Mouse (Mus musculus): ENCODE data around the gene Fahd1.

Gene Fahd1

DNA sequence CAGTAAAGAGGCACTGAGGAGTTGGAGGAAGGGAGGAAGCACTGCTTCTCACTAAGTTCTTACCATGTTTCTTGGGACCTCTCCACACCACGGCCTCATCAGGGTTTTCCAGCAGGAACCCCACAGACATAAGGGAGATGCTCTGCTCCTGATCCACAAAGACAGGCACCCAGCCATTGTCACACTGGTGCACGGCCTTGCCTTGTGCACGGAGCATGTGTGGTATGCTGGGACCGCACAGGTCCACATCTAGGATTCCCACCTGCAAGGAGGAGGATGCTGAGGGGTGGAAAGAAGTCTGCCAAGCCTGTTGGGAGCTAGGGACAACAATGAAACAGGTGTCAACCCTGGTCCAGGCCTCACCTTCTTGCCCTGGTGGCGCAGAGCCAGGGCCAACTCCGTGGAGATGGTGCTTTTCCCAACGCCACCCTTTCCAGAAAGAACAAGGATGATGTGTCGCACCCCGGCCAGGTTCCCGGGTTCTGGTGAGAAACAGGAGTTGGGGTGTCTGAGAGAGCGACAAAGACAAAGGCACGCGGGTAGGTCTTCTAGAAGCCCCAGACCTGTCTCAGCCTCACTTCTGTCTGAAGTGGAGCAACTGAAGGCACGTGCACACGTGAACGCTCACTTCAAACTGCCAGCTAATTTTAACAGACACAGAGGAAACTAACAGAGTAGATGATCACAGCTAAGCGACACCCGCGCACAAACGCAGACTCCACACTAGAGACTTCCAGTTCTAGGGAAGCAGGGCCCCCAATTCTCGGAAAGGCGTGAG lies 35.4 kb upstream of the Fahd1 start:
- no peak for DNase-seq (ENCODE audit: low spot score in 2 of 2)

DNA sequence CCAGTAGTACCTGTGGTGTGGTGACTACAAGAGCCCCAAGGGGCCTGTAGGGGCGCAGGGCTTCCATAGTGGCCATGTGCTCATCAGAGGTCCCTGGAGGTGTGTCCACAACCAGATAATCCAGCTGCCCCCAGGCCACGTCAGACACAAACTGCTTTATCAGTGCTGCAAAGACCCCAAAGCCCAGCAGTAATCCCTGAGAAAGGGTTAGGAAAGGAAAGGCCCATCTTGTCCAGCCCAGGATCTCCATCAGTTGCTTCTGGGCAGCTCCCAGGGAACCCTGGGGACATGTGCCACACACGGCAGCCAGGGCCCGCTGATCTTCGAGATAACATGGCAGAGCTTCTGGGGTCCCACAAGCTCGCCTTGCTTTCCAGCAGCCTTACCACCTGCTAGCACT lies 34.2 kb upstream of the Fahd1 start:
- no peak for DNase-seq (ENCODE audit: low spot score in 2 of 2)

DNA sequence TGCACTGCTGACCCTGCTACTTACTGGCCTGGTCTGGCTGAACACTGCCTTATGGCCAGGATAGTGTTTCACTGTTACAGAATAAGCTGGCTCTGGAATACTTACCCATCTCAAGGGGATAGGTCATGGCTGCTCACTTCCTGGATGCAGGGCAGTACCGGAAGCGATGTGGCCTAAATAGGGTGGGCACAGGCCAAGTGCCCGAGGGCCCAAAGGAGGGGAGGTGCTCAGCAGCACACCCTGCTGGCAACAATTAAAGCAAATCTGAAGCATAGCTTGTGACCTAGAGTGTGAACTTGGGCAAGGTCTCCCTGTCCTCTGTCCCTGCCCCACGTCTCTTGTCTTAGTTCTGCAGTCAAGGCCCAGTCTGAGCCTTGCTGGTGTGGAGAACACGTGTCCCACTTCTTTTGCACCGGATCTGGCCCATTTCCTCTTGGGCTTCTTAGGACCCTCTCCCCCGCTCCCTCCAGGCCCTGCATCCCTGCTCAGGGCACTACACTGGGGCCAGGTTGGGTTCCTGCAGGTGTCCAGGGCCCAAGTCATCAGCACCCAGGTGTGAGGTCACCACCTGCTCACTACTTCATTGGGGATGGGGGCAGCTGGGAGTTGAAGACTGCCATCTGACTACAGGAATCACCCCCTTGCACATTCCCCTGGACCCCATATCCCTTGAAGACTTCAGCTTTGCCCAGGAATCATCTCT lies 31.7 kb upstream of the Fahd1 start:
- no peak for DNase-seq (ENCODE audit: low spot score in 2 of 2)

DNA sequence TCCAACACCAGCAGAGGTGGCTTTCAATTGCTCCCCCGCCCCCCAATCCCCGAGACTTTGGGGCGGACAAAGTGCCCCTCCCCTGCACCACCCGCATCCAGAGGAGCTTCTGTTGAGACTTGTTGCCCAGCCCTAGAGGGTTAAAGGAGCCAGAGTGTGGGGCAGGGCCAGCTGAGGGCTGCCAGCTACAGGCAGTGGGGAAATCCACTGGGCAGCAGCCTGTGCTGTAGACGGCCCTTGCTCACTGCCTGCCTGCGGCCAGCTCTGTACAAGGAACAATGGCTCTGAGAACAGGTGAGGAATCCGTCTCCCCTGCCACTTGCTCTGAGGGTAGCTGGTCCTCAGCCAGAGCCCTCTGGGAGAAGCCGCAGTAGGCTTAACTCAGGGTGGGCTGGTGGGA lies 28.4 kb upstream of the Fahd1 start:
- no peak for DNase-seq (ENCODE audit: low spot score in 2 of 2)

DNA sequence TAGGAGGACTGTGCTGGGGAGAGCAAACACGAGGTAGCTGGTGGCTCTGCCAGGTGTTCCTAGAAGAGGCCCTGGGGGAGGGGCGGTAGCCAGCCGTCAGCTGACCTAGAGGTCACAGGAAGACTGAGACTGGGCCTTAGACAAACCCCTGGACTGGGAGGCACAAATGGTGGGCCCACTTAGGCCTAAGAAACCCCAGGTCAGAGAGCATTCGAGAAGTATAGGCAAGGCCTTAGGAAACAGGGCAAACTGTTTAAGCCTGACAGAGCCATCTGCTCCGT lies 27.9 kb upstream of the Fahd1 start:
- DNase-seq (ENCODE audit: low spot score in 2 of 2), result no peak

DNA sequence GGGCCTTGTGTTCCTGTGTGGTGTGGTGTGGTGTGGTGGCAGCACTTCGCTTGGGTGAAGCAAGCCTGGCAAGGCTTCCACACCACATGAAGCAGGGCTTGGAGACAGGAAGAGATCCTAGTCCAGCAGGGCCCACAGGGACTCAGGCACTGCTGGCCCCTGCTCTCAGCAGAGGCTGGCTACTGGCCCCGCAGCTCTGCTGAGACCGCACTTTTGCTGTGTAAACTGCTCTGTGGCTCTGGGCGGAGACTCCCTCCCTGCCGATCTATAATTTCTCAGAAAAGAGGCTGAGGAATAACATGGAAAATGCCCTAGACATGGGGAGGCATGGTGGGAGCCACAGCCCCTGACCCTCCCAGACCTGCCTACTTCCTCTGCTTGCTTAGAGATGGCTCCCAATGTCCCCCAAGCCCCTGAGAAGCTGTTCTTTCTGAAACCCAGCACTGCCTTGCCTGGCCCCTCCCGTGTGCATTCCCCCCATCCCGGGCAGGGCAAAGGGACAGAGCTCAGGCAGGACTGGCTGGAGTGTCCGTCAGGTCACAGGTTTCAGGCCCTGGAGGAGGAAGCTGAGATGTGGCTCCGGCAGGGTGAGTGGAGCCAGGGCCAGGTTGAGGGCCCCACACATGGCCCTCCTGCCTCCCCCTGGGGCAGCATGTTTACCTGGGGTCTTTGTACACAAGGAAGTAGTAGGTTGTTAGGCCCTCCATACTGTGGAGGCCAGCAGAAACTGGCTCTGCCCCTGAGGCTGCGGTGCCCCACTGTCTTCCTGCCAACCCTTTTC lies 27.4 kb upstream of the Fahd1 start:
- no peak for DNase-seq (ENCODE audit: low spot score in 2 of 2)

DNA sequence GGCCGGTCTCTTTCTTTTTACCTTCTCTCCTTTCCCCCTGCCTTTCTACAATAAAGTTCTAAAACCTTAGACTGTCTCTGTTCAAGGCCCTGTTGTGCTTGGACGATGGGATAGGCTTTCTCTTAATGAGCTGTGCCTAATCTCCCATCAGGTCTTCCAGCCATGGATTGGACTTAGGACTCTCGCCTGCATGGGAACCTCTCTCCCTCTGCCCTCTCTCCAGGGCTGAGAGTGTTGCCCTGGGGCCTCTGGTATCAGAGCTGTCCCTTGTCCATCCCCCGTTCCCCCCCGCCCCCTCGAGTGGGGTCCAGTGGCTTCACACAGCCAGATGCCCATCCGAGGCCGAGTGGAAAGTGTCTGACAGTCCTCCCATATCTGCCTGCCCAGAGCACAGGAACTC lies 24.8 kb upstream of the Fahd1 start:
- DNase-seq (ENCODE audit: low spot score in 2 of 2), result no peak

DNA sequence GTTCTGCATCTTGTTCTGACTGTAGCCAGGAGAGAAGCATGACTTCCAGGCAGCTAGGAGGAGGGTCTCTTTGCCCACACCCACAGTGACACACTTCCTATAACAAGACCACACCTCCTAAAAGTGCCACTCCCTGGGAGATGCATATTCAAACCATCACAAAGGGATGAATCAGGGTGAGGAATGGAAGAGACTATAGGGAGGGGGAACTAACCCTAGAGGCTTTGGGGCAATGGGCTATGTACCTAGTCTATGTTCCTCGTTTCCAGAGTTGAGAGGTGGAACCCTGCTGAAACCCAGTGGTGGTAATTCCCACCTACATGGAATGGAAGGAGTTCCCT lies 24.2 kb upstream of the Fahd1 start:
- no peak for DNase-seq (ENCODE audit: low spot score in 2 of 2)

DNA sequence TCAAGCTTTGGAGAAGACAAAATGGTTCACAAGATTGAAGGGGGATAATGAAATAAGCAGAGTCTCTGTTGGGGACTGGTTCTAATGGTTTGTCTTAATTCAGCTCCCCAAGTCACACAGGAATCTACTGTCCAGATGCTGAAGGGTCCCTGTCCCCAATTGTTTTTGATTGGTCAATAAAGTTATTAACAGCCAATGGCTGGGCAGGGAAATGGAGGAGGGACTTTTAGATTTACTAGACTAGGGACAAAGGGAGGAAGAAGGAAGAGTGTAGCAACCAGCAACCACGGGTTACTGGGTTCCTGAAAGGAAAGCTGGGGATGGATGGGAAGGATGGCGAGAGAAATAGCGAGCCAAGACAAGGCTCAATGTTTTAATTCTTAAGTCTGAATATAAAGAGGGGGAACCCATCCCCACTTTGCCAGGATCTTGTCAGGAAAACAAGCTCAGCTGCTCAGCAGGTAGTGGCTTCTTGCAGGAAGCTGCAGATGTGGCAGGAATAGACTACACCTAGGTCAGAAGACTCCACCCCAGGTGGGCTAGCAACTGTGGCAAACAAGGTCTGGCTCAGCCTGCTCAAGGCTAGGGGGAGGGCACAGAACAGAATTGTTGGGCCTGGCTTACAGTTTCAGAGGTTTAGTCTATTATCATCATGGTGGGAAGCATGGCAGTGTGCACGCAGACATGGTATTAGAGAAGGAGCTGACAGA lies 23.7 kb upstream of the Fahd1 start:
- DNase-seq (ENCODE audit: low spot score in 2 of 2), result no peak

DNA sequence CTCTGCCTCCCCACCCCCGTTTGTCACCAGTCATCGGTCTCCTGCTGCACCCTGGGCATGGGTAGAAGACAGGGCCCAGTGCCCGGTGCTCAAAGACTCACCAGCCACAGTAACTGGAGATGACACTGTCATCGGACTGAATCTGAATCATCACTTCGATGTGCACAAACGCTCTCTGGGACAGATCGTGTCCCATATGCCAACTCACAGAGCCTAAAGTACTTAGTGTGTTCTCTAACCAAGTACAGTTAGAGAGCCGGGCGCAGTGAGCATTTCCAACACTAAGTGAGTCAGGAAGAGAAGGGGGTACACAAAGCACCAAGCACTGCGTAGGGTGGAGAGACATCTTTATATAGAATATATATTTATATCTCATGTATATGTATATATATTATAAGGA lies 17.8 kb upstream of the Fahd1 start:
- peak in 1 of 2 experiments; percentile 52 for DNase-seq (ENCODE audit: low spot score in 2 of 2)

DNA sequence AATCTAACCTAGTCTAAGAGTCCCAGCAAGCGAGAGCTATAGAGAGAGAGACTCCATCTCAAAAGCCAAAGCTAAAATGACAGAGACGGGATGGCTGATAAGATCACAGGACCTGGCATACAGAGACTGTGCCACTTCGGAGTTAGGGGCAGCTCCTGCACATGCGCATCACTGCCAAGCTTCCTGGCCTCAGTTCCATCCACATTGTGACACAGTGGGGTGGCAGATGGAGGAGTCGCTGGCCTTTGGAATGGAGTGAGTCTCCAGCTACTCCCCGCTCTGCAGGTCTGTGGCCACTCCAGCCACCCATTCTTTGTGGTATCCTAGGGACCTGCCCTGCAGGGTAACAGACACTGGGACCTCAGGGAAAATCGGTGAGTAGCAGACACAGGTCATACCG lies 15.6 kb upstream of the Fahd1 start, which contains the start of gene Igfals:
Gene Igfals, plus strand, starts transcription at position 222 of the 400 bp plus-strand sequence.
- no peak for DNase-seq (ENCODE audit: low spot score in 2 of 2)

DNA sequence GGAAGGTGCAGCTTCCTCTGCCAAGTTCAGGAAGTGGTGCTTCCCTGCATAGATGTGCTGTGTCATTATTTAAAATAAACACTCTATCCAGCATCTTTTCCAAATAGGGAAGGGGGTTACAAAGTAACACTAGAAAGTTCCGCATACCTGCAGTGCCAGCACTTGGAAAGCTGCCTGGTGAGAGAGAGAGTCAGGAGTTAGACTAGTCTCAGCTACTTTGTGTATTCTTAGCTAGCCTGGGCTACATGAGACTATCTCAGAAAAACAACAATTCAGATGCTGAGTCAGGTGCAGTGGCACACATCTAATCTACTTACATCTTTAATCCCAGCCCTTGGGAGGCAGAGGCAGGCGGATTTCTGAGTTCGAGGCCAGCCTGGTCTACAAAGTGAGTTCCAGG lies 11.6 kb upstream of the Fahd1 start:
- DNase-seq (ENCODE audit: low spot score in 2 of 2), result no peak

DNA sequence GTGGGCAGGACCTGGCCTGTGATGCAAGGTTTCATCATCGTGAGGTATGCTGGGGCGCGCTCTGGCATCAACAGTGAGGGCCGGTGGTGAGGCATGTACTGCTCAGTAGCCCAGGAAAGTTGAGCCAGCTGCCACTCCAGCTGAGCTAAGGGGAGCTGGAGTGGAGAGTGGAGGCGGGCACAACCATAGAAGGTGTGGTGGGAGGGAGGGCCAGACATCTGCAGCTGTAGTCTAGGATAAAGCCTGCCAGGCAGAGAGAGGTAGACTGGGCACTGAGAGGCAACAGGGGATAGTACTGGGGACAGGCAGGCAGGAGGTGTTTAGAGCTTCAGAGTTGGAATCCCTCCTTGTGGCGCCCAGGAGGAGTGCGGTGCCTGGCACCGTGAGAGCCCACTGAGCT lies 9.9 kb upstream of the Fahd1 start:
- DNase-seq (ENCODE audit: low spot score in 2 of 2), result no peak

DNA sequence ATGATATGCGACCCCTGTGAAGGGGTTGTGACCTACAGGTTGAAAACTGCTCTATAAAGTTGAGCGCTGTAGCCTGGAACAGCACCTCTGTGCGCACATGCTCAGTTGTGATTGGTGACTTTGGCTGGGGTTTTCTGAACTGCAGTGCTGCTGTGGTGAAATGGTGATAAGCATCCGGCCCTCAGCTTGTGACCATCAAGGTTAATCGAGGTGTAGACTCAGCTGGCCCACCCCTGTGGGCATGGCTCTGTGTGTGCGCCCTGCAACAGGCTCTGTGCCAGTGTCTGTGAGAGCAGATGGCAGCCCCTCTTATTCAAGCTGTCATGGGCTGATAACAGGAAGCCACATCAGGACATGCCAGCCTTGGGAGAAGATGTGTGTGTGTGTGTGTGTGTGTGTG lies 8.8 kb upstream of the Fahd1 start:
- no peak for DNase-seq (ENCODE audit: low spot score in 2 of 2)

DNA sequence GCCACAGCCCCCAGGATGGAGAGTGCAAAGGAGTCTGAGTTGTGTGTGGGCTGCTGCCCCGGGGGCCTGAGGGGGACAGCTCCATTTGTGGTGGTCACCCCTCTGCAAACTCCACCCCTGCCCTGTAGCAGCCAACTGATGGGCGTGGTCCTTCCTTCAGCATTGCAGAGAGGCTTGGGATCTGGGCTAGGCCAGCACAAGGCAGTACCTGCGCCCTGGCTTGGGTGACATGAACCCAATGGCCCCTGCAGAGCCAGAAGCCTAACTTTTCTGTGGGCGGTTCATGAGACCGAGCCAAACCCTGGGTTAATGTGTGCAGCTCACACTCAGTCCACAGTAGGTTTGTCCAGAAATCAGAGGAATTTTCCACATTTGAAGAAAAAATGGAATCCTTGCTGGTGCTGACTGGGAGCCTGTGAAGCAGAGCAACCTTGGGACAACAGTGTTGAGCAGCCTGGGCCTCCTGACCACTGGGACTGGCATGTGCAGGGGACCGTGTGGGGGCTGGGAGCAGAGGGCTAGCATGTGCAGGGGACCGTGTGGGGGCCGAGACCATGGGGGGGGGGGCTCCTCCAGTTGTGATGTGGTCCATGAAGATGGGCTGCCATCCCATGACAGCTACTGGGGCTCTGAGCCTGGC lies 7.8 kb upstream of the Fahd1 start:
- DNase-seq (ENCODE audit: low spot score in 2 of 2), result no peak

DNA sequence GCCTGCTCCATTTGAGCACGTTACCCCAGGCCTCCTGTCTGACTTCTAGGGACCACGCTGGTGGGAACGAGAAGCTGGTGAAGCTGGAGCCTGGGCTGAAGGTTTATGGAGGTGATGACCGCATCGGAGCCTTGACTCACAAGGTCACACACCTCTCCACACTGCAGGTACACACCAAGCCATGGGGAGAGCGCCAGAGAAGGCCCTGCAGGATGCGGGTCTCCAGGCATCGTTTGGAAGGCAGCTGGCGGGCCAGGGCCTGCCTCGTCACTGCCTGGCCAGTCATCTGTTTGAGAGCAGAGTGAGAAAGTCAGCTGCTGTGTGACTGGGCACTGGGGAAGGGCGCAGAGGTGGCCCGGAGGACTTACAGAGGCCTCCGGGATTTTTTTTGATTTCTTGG lies 6.4 kb upstream of the Fahd1 start:
- DNase-seq (ENCODE audit: low spot score in 2 of 2), result no peak

DNA sequence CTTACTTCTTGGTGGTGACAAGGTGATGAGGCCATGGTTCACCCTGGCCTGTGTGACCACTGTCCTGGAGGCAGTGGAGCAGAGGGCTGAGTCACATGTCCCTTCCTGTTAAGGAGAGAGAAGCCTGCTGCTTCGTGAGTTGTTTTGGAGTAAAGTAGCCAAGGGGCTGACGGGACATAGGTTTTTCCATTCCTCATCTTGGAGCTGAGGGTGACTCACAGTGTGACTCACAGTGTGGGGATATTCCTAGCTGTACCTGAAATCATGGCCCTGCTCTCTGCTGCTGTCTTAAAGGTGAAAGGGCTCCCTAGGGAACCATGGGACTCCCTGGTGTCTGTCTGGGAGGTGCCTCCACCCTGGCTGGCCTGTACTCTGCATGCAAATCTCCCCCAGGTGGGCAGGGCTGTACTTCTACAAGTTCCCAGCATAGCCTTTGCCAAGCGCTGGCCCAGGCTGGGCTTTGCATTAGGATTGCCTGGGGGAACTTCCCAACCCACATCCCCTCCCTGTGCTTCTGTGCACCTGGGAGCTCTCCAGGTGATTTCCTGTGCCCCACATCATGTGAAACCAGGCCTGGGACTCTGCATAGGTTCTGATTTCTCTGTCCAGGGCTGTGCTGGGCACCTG lies 5.8 kb upstream of the Fahd1 start:
- no peak for DNase-seq (ENCODE audit: low spot score in 2 of 2)

DNA sequence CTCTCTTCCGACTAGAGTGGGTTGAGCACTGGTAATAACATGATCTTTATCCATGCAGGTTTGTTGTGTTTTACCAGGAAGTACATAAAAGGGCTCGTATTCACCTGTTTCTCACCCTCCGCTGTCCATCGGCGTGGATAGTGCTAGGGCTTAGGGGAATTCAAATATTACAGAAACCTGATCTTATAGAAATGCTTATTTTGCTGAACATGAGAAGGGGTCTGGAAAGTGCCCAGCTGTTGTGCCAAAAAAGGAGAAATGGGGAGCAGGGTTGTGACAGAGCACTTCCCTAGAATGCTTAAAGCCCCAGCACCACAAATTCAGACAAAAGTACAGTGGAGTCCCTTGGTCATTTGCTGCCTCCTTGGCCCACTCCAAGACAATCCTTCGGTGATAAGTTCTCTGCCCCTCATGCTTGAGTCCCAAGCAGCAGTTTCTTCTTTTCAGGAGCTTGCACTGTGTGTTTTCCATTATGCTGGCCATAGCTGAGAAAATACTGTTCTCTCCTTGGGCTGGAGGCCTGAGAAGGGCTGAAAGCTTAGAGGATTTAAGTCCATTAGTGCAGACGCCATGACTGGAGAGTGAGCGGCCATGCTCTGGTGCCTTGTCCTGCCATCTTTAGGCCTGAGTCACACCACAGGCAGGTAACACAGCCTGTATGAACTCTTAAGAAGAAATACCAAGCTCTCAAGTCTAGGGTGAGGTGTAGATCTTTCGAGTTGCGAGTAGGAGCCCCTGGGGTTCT lies 1.4 kb upstream of the Fahd1 start:
- DNase-seq (ENCODE audit: low spot score in 2 of 2), result no peak

DNA sequence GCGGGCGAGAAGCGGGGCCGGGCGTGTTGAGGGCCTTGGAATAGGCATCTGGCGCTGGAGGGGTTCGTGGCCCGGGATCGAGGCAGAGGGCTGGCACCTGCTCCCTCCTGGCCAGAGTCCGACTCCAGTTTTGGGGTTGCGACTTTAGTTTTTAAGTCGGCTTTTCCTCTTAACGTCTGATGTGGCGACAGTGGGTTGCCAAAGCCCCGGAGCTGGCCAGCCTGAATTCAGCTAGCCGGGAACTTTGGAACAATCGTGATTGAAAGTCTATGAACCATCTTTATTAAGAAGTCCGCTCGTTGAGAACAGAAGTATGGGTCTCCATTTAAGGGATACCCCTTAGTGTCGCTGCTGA lies 586 bp upstream of the Fahd1 start:
- no peak for DNase-seq (ENCODE audit: low spot score in 2 of 2)

DNA sequence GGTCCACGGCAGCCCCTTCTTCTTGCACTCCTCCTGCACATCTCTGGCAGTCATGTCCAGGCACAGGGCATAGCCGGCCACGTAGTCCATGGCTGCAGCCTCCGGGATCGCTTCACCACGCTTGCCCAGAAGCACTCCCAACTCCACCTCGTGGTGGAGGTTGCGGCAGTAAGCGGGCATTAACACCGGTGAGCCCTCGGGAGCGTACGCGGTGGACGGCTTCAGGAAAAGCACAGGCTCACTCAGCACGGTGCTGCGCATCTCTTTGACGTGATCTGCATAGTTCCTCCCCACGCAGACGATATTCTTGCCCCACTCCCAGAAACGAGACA lies 465 bp downstream of the Fahd1 start:
- DNase-seq (ENCODE audit: low spot score in 2 of 2), result no peak

DNA sequence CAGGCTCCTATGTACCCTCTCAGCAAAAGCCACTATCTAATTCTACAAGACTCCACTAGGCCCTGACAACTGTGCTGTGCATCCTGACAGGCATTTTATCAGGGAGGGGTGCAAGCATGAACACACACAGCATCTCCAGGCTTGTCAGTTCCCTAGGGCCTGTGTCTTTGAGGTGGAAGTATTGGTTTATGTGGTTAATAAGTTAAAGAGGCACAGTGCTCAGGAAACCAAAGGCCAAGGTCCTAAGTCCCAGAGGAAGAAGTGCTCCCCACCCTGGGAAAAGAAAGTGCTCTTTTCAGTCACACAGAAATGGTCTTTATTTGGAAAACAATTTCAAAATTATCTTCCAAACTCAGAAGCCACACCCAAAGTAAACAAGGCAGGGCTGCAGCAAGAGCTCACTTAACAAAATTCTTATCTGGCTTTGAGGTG lies 1.5 kb downstream of the Fahd1 start:
- no peak for DNase-seq (ENCODE audit: low spot score in 2 of 2)

All from frontal cortex, postnatal 36 days (tissue).